Mouse (Mus musculus): Measurements from ENCODE around the gene Zcrb1. TPM values are rescaled to one million over a fixed set of nuclear protein-coding genes. Genes with fewer than 3 reads are reported as not detected.
A peak's percentile ranks its signal among the peaks of the same experiment; 100 is the strongest.

Gene Zcrb1
- polyA plus RNA-seq, 1 experiment: 28.1 TPM

- TF ChIP-seq CTCF (conservative IDR thresholded peaks at IDR 0.05; ENCODE audit: insufficient read depth, insufficient read length, low read depth, low read length): no peak
- no peak for TF ChIP-seq POLR2A (IDR thresholded peaks at IDR 0.05; ENCODE audit: low read depth, low read length)
- Histone ChIP-seq H3K27ac (ENCODE audit: insufficient read depth, low read depth, low read length) (no peak overlapping the region), H3K4me1 (ENCODE audit: control insufficient read depth, insufficient read depth, low read length) (0 out of 2 replicates have a peak, but pooled peaks cover 3% of the 10 kb centered on the region), H3K36me3 (ENCODE audit: control insufficient read depth, insufficient read depth, low read length) (no peaks in the 10 kb centered on the region), H3K27me3 (replicated peaks; ENCODE audit: control insufficient read depth, insufficient read depth, low read length) (no peaks in the 10 kb centered on the region), H3K4me3 (ENCODE audit: insufficient read depth, low read depth, low read length) (peak overlapping the region; percentile 68)
- under 1% methylated on average over 51 of the region's 52 CpGs for WGBS
- DNase-seq: no peak
Observed at GRCm38 (mm10) chr15:93336658-93336924, 61.5 kb downstream of the Zcrb1 start.

Other genes starting within 250 kb of the Zcrb1 start
- 2.5 and 4.1 TPM in 2 replicates for gene Gxylt1, start 123.2 kb downstream of the Zcrb1 start, polyA plus RNA-seq (2012; rRNA removed)
- gene Yaf2, start 61.4 kb downstream of the Zcrb1 start, polyA plus RNA-seq (2012; rRNA removed): 22.7 and 23.8 TPM in 2 replicates
- 7.3 and 8.9 TPM in 2 replicates for gene Pphln1, start within 50 bp of the Zcrb1 start, polyA plus RNA-seq (2012; rRNA removed)
- gene Prickle1, start 197.6 kb upstream of the Zcrb1 start, polyA plus RNA-seq (2012; rRNA removed): 5.9 and 6.1 TPM in 2 replicates

All from kidney, adult 2 months (tissue).